Mouse (Mus musculus) urinary bladder, postnatal 4 days (tissue): ENCODE measurements at regions not wholly inside any gene's neighbourhood (a gene's known extent, or its start where the extent isn't known, plus 50 kb on each side); places are given as distances from the start of the nearest gene placed in this dataset.

ENCODE experiments used
- DNase-seq, 2 experiments: peaks; one replicate each; pipeline ENCODE4 v3.0.0; 2021 to 2022; ENCODE audit warnings: low spot score in 2 of 2

- DNase-seq, result no peak
Measured at GRCm38 (mm10) chr17:80827361-80827760, 99.1 kb upstream of the Map4k3 start.

DNA sequence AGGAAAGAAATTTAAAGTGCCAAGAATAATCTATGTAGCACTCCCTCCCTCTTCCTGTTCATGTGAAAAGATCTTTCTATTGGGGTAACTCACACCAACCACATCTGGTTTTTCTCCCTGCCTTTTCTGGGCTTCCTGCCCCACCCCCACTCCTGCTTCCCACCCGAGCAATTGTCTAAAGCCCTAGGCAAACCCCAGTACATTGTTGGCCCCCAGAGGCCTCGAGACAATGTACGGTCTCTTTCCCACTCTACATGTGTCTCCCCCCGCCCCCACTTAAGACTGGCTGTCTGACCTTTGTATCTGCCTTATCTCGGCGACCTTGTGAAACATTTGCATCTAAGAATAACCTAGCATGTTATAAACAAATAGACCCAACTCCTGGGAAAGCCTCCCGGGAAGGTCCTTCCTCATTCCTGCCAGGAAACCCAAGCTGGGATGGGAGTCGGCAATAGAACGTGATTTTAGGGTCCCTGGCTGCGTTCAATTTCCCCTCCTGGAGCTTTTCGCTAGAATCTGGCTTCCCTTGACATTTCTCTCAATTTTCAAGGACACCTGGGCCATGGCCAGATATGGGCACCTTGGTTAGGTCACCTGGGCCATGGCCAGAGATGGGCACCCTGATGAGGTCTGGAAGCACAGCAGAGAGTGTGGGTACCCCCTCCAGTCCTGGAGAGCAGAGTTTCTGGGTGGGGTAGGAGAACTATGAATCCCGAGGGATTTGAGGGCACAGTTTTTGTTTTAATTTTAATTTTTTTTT, 97.9 kb upstream of the Map4k3 start:
- no peak for DNase-seq

DNA sequence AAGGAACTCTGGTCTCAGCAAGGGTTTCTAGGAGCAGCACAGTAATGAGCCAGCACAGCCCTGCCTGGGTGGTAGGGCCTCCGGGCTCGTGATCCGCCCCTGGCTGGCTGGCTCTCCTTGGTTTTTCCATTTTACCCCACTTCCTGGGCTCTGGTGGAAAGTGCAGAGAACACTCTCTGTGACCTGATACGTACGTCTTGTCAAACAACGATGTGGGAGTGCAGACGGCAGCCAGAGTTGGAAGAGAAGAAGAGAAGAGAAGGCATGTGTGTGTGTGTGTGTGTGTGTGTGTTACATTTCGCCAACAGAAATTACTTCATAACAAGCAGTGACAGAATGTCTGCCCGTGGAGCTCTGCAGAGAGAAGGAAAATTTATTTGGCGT, 97.2 kb upstream of the Map4k3 start:
- no peak for DNase-seq

DNA sequence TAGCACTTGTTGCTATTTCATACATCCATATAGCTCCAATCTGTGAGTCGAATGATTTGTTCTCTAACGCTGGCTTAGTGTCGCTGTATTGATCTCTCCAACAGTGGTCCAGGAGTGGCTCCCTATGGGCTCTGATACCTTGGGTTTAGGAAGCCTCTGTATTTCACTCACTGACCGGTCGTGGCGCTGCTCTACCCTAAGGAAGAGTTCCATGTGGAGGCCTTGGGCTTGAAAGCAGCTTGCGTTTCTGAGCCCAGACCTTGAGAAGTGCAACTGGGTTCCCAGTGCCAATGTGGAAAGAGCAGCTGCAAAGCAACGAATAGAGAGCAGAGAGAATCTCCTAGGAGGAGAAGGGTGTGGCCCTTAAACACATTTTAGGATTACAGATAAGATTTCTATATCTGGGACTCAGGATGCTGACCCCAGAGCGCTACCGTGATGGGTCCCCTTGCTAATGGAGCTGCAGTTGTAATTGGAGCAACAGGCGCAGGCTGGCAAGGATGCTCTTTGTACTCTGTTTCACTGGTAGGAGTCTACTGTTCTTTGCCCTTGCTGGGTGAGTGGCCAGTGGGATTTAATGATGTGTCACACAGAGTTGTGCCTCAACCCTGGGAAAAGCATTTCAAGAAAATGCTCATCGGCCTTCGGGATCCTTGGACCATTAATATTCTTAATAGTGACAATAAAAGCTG, 96.7 kb upstream of the Map4k3 start:
- no peak for DNase-seq

GRCm38 (mm10) chr17:80824261-80824660, 96.0 kb upstream of the Map4k3 start:
- no peak for DNase-seq

GRCm38 (mm10) chr17:80820888-80821287, 92.6 kb upstream of the Map4k3 start:
- no peak for DNase-seq

DNA sequence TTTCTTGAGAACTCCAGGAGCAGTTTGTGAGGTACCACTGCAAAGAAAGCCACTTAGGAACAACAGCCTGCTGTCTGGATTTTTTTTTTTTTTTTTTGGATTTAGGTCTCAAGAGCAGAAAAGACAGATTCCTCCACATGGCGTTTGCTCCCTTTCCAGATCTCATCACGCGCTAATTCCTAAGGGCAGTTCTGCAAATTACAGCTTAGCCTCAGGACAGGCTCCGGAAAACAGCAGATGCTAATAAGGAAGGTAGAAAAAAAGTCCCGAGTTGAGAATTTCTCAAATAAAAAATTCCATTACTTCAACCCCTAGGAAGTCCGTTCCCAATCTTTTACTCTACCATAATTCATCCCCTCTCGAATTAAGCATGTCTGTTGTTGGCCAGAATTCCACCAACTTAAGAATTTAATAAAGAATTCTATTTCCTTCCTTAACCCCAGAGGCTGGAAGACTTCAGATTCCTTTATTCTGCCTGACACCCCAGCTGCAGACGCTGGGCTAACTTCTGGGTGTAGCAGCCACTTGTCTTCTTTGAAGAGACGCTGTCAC, 90.3 kb upstream of the Map4k3 start:
- no peak for DNase-seq

- DNase-seq, result no peak
Measured at GRCm38 (mm10) chr17:80815747-80816146, 87.5 kb upstream of the Map4k3 start.

DNA sequence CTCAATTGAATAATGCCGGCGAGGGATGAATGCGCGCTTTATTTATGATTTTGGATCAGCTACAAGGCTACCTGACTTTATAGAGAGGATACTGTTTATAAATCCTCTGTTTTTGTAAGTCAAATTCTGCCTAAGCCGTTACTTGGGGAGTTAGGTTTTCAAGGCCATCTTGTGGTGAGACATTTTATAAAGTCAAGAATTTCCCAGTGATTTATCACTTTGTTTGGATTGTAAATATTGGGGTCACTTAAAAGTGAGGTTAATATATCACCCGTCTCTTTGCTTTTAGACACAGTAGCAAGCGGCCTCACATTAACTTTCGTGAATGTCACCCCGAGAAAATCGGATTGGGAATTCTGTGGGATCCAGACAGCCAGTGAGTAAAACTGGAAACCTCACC, 84.9 kb upstream of the Map4k3 start:
- DNase-seq, result no peak

GRCm38 (mm10) chr17:80809275-80809674, 81.0 kb upstream of the Map4k3 start:
- DNase-seq, result no peak

GRCm38 (mm10) chr17:80808069-80808468, 79.8 kb upstream of the Map4k3 start:
- DNase-seq, result no peak

DNA sequence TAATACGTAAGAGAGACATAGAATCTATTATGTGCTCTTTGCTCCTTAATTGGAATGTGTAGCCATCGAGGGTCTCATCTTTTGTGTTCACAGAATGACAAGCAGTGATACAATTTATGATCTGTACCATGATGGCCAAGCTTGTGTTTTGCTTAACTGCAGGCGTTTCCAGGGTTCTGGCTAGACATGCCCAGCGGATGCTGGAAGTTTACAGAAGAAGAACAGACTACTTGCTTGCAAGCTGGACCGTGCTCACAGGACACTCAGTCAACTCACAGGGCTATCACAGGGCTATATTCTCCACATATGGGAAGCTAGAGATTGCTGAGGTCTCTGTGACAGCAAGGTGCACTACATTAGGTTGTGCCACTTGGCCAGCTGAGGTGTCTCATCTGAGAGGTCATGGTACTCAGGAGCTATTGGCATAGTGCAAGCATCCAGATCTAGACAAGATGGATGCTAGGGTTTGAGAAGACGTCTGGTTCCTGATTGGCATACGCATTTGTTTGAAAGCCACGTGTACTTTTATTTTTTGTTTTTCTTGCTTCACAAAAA, 75.2 kb upstream of the Map4k3 start:
- no peak for DNase-seq

GRCm38 (mm10) chr17:80802622-80803021, 74.3 kb upstream of the Map4k3 start:
- DNase-seq, result no peak

- DNase-seq, result no peak
Measured at GRCm38 (mm10) chr17:80801991-80802390, 73.7 kb upstream of the Map4k3 start.

DNA sequence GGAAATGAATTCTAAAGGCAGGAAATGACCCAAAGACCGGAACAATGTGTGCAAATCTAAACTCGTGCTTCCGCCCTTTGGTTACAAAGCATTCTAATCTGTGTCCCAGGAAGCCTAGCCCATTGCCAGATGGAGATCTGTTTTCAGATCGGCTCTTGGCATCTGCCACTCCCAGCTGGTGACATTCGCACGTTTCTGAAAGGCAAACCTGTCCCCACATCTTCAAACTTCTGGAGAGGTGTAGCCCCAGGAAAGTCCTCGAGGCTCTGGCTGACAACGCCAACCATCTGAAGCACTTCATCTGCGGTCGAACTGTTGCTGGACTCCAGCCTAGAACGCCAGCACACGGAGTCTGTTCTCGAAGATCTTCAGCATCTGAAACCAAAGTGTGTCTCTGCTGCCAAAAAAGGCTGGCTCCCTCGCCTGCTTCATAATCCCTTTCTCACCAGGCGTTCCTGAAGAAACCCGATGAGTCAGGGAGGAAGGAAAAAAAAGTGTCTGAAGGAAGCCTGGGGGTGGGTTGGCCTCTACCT, 73.2 kb upstream of the Map4k3 start:
- peak; percentile 70 to 74 for DNase-seq

DNA sequence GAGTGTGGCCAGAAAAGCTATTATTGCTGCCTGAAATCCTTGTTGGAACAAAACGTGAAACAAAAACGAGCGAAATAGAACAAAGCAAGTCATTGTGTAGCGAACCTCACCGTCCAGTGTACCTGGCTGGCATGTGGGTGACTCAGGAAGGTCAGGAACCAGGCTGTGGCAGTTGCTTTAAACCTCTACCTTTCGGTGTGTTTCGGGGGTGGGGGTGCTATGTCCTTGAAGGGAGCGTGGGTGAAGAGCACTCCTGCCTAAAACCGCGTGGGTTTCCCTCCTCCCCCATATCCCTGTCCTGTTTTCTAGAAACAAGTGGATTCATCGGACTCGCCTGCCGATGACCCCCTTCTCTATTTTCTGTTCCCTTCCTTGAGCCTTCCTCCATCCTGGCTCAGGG, 72.6 kb upstream of the Map4k3 start:
- DNase-seq, result no peak

DNA sequence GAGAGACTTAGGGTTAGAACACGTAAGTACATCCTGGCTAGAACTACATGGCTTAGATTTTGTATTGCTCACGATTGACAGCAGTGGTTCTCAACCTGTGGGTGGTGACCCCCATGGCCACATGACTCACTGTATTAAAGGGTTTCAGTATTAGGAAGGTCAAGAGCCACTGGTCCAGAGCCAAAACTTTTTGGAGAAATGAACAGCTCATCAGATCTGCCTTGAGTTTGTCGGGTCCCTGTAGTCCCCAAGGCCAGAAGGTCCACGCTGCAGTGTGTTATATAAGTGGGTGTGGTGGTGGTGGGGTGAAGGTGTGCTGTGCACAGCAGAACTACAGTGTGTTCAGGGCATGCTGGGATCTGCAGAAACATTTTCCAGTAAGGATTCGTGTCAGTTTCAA, 72.2 kb upstream of the Map4k3 start:
- no peak for DNase-seq

- no peak for DNase-seq
Measured at GRCm38 (mm10) chr17:80799061-80799460, 70.8 kb upstream of the Map4k3 start.

DNA sequence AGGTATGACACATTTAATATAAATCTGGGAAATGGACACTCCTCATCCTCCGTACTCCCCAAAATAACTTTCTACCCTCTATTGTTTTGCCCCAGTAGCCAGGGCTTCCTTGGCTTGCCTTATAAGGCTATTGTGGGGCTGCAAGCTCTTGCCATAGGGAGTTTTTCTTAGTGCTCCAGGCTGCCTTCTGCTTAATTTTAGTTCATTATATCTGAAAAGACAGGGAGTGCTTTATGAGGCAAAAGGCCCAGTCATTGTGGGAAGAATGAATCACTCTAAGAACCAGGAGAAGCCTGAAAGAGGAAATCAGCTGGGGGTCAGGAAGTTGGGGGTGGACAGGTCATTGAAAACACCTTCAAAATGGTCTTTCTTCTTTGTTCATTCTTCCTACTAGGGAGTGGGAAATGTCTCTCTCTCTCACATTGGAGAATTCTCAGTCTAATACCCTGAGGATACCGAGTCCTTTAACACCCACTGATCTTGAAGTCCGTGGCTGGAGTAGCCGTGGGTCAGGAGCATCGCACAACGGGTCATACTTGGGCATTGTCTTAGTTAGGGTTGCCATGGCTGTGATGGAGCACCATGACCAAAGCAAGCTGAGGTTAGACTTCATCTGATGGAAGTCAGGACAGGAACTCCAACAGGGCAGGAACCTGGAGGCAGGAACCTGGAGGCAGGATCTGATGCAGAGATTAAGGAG, 70.1 kb upstream of the Map4k3 start:
- no peak for DNase-seq

- no peak for DNase-seq
Measured at GRCm38 (mm10) chr17:80796790-80797189, 68.5 kb upstream of the Map4k3 start.

- no peak for DNase-seq
Measured at GRCm38 (mm10) chr17:80796386-80796785, 68.1 kb upstream of the Map4k3 start.
